Mouse (Mus musculus): Measurements from ENCODE around the gene Rftn1. TPM values are rescaled to one million over a fixed set of nuclear protein-coding genes. Genes with fewer than 3 reads are reported as not detected.

Rftn1 gene
- polyA plus RNA-seq, 2 experiments = 14.6 to 15.0 TPM

- H3K9me3 ChIP-seq (ENCODE audit: control insufficient read depth, low read length) = no peaks in the 10 kb centered on the region
- H3K4me3 ChIP-seq (replicated peaks; ENCODE audit: low read length) = no peak overlapping the region
- H3K4me1 ChIP-seq (ENCODE audit: control insufficient read depth, insufficient read depth, low read length) = no peaks in the 10 kb centered on the region
- H3K4me2 ChIP-seq (replicated peaks; ENCODE audit: low read depth, low read length, severe bottlenecking) = no peak overlapping the region
- DNase-seq (ENCODE audit: low spot score) = no peak
- TF ChIP-seq POLR2A (IDR thresholded peaks at IDR 0.05; ENCODE audit: borderline replicate concordance, extremely low read depth, insufficient read depth, insufficient read length) = no peak
- H3K9ac ChIP-seq (ENCODE audit: low read depth, low read length, severe bottlenecking) = no peak overlapping the region
- H3K27me3 ChIP-seq (ENCODE audit: control insufficient read depth, insufficient read depth, low read length) = no peaks in the 10 kb centered on the region
- H3K36me3 ChIP-seq (ENCODE audit: control insufficient read depth, insufficient read depth, low read length) = no peaks in the 10 kb centered on the region
- ATAC-seq (ENCODE audit: low FRiP score, low read depth) = no peak
- WGBS = 81% methylated on average over 4 of the region's 4 CpGs
- H3K27ac ChIP-seq (replicated peaks; ENCODE audit: low read depth, low read length) = no peak overlapping the region
These were observed 213.6 kb downstream of the Rftn1 start for GRCm38 (mm10) chr17:49976678-49977423.

GRCm38 (mm10) chr17:49975481-49975880 lies 215.0 kb downstream of the Rftn1 start:
- ATAC-seq (ENCODE audit: low FRiP score, low read depth) (no peak), DNase-seq (ENCODE audit: low spot score) (no peak)
- peaks cover 1% of the 10 kb centered on the region; the same call in 1 of the 2 replicates for H3K9me3 ChIP-seq (ENCODE audit: control insufficient read depth, low read length)
- no peak for TF ChIP-seq POLR2A (IDR thresholded peaks at IDR 0.05; ENCODE audit: borderline replicate concordance, extremely low read depth, insufficient read depth, insufficient read length)
- H3K4me2 ChIP-seq (replicated peaks; ENCODE audit: low read depth, low read length, severe bottlenecking) = no peak overlapping the region
- H3K9ac ChIP-seq (ENCODE audit: low read depth, low read length, severe bottlenecking) = no peak overlapping the region
- H3K4me3 ChIP-seq (replicated peaks; ENCODE audit: low read length) = no peak overlapping the region
- H3K27ac ChIP-seq (replicated peaks; ENCODE audit: low read depth, low read length) = no peak overlapping the region
- no peaks in the 10 kb centered on the region for H3K27me3 ChIP-seq (ENCODE audit: control insufficient read depth, insufficient read depth, low read length)
- WGBS = 47% methylated on average over 7 of the region's 7 CpGs
- no peaks in the 10 kb centered on the region for H3K36me3 ChIP-seq (ENCODE audit: control insufficient read depth, insufficient read depth, low read length)
- H3K4me1 ChIP-seq (ENCODE audit: control insufficient read depth, insufficient read depth, low read length) = no peaks in the 10 kb centered on the region

GRCm38 (mm10) chr17:49974996-49975395 lies 215.5 kb downstream of the Rftn1 start:
- TF ChIP-seq POLR2A (IDR thresholded peaks at IDR 0.05; ENCODE audit: borderline replicate concordance, extremely low read depth, insufficient read depth, insufficient read length) = no peak
- ATAC-seq (ENCODE audit: low FRiP score, low read depth) (no peak), DNase-seq (ENCODE audit: low spot score) (no peak)
- Histone ChIP-seq H3K4me2 (replicated peaks; ENCODE audit: low read depth, low read length, severe bottlenecking) (no peak overlapping the region), H3K27me3 (ENCODE audit: control insufficient read depth, insufficient read depth, low read length) (no peaks in the 10 kb centered on the region), H3K36me3 (ENCODE audit: control insufficient read depth, insufficient read depth, low read length) (no peaks in the 10 kb centered on the region), H3K9me3 (ENCODE audit: control insufficient read depth, low read length) (peaks cover 6% of the 10 kb centered on the region; the same call in 1 of the 2 replicates), H3K27ac (replicated peaks; ENCODE audit: low read depth, low read length) (no peak overlapping the region), H3K4me1 (ENCODE audit: control insufficient read depth, insufficient read depth, low read length) (no peaks in the 10 kb centered on the region), H3K4me3 (replicated peaks; ENCODE audit: low read length) (no peak overlapping the region), H3K9ac (ENCODE audit: low read depth, low read length, severe bottlenecking) (no peak overlapping the region)
- 80% methylated on average over 6 of the region's 6 CpGs for WGBS

- ATAC-seq (ENCODE audit: low FRiP score, low read depth) (no peak), DNase-seq (ENCODE audit: low spot score) (no peak)
- no peaks in the 10 kb centered on the region for H3K4me1 ChIP-seq (ENCODE audit: control insufficient read depth, insufficient read depth, low read length)
- no peak overlapping the region for H3K9ac ChIP-seq (ENCODE audit: low read depth, low read length, severe bottlenecking)
- H3K27ac ChIP-seq (replicated peaks; ENCODE audit: low read depth, low read length) = no peak overlapping the region
- no peak for TF ChIP-seq POLR2A (IDR thresholded peaks at IDR 0.05; ENCODE audit: borderline replicate concordance, extremely low read depth, insufficient read depth, insufficient read length)
- H3K27me3 ChIP-seq (ENCODE audit: control insufficient read depth, insufficient read depth, low read length) = no peaks in the 10 kb centered on the region
- 100% methylated on average over 1 of the region's 1 CpGs for WGBS
- no peaks in the 10 kb centered on the region for H3K36me3 ChIP-seq (ENCODE audit: control insufficient read depth, insufficient read depth, low read length)
- no peak overlapping the region for H3K4me2 ChIP-seq (replicated peaks; ENCODE audit: low read depth, low read length, severe bottlenecking)
- H3K9me3 ChIP-seq (ENCODE audit: control insufficient read depth, low read length) = peaks cover 6% of the 10 kb centered on the region; the same call in 1 of the 2 replicates
- no peak overlapping the region for H3K4me3 ChIP-seq (replicated peaks; ENCODE audit: low read length)
These were observed 218.3 kb downstream of the Rftn1 start for GRCm38 (mm10) chr17:49972164-49972563.

- H3K9ac ChIP-seq (ENCODE audit: low read depth, low read length, severe bottlenecking) = no peak overlapping the region
- no peak overlapping the region for H3K4me2 ChIP-seq (replicated peaks; ENCODE audit: low read depth, low read length, severe bottlenecking)
- DNase-seq (ENCODE audit: low spot score) (no peak), ATAC-seq (ENCODE audit: low FRiP score, low read depth) (no peak)
- no peaks in the 10 kb centered on the region for H3K36me3 ChIP-seq (ENCODE audit: control insufficient read depth, insufficient read depth, low read length)
- H3K27ac ChIP-seq (replicated peaks; ENCODE audit: low read depth, low read length) = no peak overlapping the region
- H3K4me1 ChIP-seq (ENCODE audit: control insufficient read depth, insufficient read depth, low read length) = no peaks in the 10 kb centered on the region
- H3K9me3 ChIP-seq (ENCODE audit: control insufficient read depth, low read length) = peaks cover 6% of the 10 kb centered on the region; the same call in 1 of the 2 replicates
- H3K27me3 ChIP-seq (ENCODE audit: control insufficient read depth, insufficient read depth, low read length) = no peaks in the 10 kb centered on the region
- TF ChIP-seq POLR2A (IDR thresholded peaks at IDR 0.05; ENCODE audit: borderline replicate concordance, extremely low read depth, insufficient read depth, insufficient read length) = no peak
- no peak overlapping the region for H3K4me3 ChIP-seq (replicated peaks; ENCODE audit: low read length)
These were observed 219.4 kb downstream of the Rftn1 start for GRCm38 (mm10) chr17:49971057-49971456.

Data from limb, embryonic 14.5 days (tissue).